Mouse (Mus musculus) lung, embryonic 16.5 days (tissue): ENCODE measurements around the gene Edem3. TPM values are rescaled to one million over a fixed set of nuclear protein-coding genes. Genes with fewer than 3 reads are reported as not detected.

Experiments
- ATAC-seq: fragments of 200-750 bp; cut with Nextera tagmentation; 2 replicates; pipeline ENCODE4 v1.8.0; 2017; ENCODE audit warnings: low read depth, mild to moderate bottlenecking, moderate library complexity
- H3K27ac ChIP-seq: fragments of 300-500 bp; sonication (generic); 2 replicates; pipeline ENCODE4 v1.5.1; 2014; ENCODE audit warnings: mild to moderate bottlenecking, control low read depth, low read length
- H3K27me3 ChIP-seq: fragments of 300-500 bp; sonication (generic); 2 replicates; pipeline ENCODE4 v1.6.1; 2014; ENCODE audit warnings: low read depth, low read length, mixed read lengths; ENCODE audit not compliant: control insufficient read depth, insufficient read depth
- H3K36me3 ChIP-seq: fragments of 300-500 bp; sonication (generic); 2 replicates; pipeline ENCODE4 v1.6.1; 2014; ENCODE audit warnings: low read length; ENCODE audit not compliant: control insufficient read depth, insufficient read depth
- H3K4me1 ChIP-seq: fragments of 300-500 bp; sonication (generic); replicated peaks from 2 replicates; pipeline ENCODE4 v1.6.1; 2014; ENCODE audit warnings: low read length, mixed read lengths; ENCODE audit not compliant: control insufficient read depth, insufficient read depth
- H3K4me2 ChIP-seq: fragments of 300-500 bp; sonication (generic); 2 replicates; pipeline ENCODE4 v1.6.1; 2014; ENCODE audit warnings: low read depth, low read length, control low read depth
- H3K4me3 ChIP-seq: fragments of 300-500 bp; sonication (generic); 2 replicates; pipeline ENCODE4 v1.5.1; 2014; ENCODE audit warnings: mild to moderate bottlenecking, low read length, control low read depth
- H3K9ac ChIP-seq: fragments of 300-500 bp; sonication (generic); 2 replicates; pipeline ENCODE4 v1.6.1; 2014; ENCODE audit warnings: low read length, control low read depth
- H3K9me3 ChIP-seq: fragments of 300-500 bp; sonication (generic); 2 replicates; pipeline ENCODE4 v1.6.1; 2016; ENCODE audit warnings: low read length; ENCODE audit not compliant: control insufficient read depth
- WGBS: fragments of 180-500 bp; shearing (Covaris S2); extraction: QIAGEN DNeasy Blood & Tissue Kit; methylation state at CpG from one replicate; pipeline ENCODE4 v1.1.7; 2014; 5-methylcytosine and 5-hydroxymethylcytosine counted together
- polyA plus RNA-seq: library from polyadenylated mRNA; unstranded; fragments of >200 nt; fragmentation: Nextera tagmentation; extraction: Ambion mirVana; gene quantifications from 2 replicates; pipeline ENCODE4 v1.2.1, GENCODE M21; 2015

Edem3 gene
- polyA plus RNA-seq, 1 experiment from 2014 or later, result 17.7 TPM

DNA sequence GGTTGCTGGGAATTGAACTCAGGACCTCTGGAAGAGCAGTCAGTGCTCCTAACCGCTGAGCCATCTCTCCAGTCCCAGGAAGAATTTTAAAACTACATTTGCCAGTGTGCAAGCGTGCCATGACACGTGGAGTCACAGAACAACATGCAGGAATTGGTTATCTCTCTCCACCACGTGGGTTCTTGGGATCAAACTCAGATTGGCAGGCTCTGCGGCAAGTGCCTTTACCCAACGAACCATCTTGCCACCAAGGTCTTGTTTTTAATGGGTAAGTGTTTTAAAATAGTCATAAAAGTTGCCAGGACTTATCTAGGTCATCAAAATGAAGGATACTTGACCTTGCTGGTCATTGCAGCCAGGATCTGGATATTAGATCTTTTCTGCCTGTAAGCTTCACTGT is 3.1 kb downstream of the Edem3 start:
- H3K4me1 ChIP-seq, result peaks cover 18% of the 10 kb centered on the region

DNA sequence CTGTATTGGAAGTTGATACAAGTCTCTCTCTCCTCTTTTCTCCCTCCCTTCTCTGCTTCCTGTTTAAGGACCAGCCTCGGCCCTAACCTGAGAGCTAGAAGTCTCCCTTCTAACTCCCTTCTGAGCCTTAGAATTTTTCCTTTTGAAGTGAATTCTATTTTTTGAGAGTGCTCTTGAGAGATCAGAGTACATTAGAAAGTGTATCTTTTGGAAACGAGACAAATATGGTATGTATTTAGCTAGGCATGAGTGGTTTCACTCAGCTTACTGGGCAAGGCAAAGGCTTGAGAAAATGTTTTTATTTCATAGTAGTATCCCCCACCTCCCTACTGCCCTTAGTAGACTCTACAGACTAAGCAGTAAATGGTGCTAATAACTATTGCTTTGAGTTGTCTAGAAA is 3.8 kb downstream of the Edem3 start:
- no peaks in the 10 kb centered on the region for H3K9me3 ChIP-seq
- no peak overlapping the region for H3K4me2 ChIP-seq
- WGBS, result 51% methylated on average over 2 of the region's 2 CpGs
- 0 out of 2 replicates have a peak, but pooled peaks cover 2% of the 10 kb centered on the region for H3K36me3 ChIP-seq
- H3K27ac ChIP-seq, result peak overlapping the region; percentile 28; the same call in 1 of the 2 replicates
- no peaks in the 10 kb centered on the region for H3K27me3 ChIP-seq
- H3K9ac ChIP-seq, result no peak overlapping the region
- no peak overlapping the region for H3K4me3 ChIP-seq
- no peak for ATAC-seq
- H3K4me1 ChIP-seq, result peaks cover 17% of the 10 kb centered on the region

More for the DNA sequence above, 3.1 kb downstream of the Edem3 start:
- 0 out of 2 replicates have a peak, but pooled peaks cover 2% of the 10 kb centered on the region for H3K36me3 ChIP-seq
- no peaks in the 10 kb centered on the region for H3K9me3 ChIP-seq
- H3K4me3 ChIP-seq, result no peak overlapping the region
- no peak overlapping the region for H3K4me2 ChIP-seq
- no peaks in the 10 kb centered on the region for H3K27me3 ChIP-seq
- 71% methylated on average over 6 of the region's 6 CpGs for WGBS
- H3K27ac ChIP-seq, result peak overlapping the region; percentile 28; the same call in 1 of the 2 replicates
- H3K9ac ChIP-seq, result no peak overlapping the region
- no peak for ATAC-seq

DNA sequence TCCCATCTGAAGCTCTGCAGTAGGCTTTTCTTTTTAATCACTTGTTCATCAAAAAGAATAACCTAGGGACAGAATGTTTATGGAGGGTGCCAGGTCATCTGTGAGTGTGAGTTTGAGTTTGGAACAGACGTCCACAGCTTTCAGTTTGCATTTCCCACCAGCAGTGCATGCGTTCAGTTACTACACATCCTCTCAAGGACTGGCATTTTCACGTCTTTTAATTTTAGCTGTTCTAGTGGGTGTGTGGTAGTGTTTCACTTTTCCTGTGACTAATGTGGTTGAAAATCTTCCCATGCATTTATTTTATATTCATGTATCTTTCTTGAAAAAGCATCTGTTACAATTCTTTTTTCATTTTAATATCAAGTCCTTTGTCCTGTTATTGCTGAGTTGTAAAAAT is 9.1 kb downstream of the Edem3 start:
- no peak for ATAC-seq
- no peaks in the 10 kb centered on the region for H3K4me1 ChIP-seq
- no peak overlapping the region for H3K27ac ChIP-seq
- H3K9ac ChIP-seq, result no peak overlapping the region
- H3K27me3 ChIP-seq, result no peaks in the 10 kb centered on the region
- 0 out of 2 replicates have a peak, but pooled peaks cover 2% of the 10 kb centered on the region for H3K36me3 ChIP-seq
- 56% methylated on average over 3 of the region's 3 CpGs for WGBS
- no peaks in the 10 kb centered on the region for H3K9me3 ChIP-seq
- no peak overlapping the region for H3K4me3 ChIP-seq
- no peak overlapping the region for H3K4me2 ChIP-seq

DNA sequence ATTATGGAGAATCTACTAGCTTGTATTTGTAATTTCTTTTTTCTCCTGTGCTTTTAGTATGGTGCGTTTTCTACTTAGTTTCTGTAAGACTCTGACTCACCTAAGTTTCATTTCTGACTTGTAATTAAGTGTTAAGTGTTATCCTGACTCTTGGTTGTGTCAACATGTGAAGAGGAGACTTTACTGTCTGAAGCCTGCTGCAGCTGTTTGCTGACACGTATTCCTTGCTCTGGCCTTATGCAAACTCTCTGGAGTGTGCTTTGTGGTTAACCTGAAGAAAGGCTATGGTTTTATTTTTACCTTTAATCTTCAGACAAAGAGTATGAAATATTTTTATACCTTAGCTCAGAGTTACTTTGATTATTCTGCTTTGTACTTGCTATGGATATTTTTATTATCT is 11.0 kb downstream of the Edem3 start:
- no peak overlapping the region for H3K9ac ChIP-seq
- no peak overlapping the region for H3K4me2 ChIP-seq
- no peaks in the 10 kb centered on the region for H3K27me3 ChIP-seq
- H3K4me1 ChIP-seq, result no peaks in the 10 kb centered on the region
- H3K4me3 ChIP-seq, result no peak overlapping the region
- H3K27ac ChIP-seq, result no peak overlapping the region
- no peaks in the 10 kb centered on the region for H3K9me3 ChIP-seq
- ATAC-seq, result no peak
- WGBS, result 38% methylated on average over 2 of the region's 2 CpGs
- peaks cover 7% of the 10 kb centered on the region; the same call in 1 of the 2 replicates for H3K36me3 ChIP-seq

DNA sequence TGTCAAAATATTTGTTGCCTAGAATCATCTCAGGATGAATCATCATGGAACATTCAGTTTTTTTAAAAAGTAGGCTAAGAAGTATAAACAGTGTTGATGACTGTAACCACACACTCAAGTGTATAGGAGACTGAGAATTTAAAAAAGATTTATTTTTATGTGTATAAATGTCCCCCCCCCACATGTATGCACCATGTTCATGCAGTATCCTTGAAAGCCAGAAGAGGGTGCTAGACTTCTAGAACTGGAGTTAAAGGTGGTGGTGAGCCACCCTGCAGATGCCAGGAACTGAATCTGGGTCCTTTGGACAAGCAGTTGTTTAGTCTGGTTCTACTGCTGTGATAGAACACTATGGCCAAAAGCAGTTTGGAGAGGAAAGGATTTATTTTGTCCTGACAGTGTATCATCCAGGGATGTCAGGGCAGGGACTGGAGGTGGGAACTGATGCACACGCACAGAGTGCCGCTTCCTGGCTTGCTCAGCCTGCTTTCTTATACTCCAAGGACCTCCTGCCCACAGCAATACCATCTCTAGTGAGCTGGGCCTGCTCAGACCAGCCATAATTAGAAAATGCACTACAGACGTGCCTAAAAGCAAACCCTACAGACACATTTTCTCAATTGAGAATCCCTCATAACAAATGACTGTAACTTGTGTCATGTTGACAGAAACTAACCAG is 11.9 kb downstream of the Edem3 start:
- Histone ChIP-seq H3K27ac (no peak overlapping the region), H3K27me3 (no peaks in the 10 kb centered on the region), H3K9me3 (no peaks in the 10 kb centered on the region), H3K36me3 (peaks cover 7% of the 10 kb centered on the region; the same call in 1 of the 2 replicates), H3K9ac (no peak overlapping the region), H3K4me2 (no peak overlapping the region), H3K4me3 (no peak overlapping the region), H3K4me1 (no peaks in the 10 kb centered on the region)
- WGBS, result 85% methylated on average over 3 of the region's 3 CpGs
- no peak for ATAC-seq

DNA sequence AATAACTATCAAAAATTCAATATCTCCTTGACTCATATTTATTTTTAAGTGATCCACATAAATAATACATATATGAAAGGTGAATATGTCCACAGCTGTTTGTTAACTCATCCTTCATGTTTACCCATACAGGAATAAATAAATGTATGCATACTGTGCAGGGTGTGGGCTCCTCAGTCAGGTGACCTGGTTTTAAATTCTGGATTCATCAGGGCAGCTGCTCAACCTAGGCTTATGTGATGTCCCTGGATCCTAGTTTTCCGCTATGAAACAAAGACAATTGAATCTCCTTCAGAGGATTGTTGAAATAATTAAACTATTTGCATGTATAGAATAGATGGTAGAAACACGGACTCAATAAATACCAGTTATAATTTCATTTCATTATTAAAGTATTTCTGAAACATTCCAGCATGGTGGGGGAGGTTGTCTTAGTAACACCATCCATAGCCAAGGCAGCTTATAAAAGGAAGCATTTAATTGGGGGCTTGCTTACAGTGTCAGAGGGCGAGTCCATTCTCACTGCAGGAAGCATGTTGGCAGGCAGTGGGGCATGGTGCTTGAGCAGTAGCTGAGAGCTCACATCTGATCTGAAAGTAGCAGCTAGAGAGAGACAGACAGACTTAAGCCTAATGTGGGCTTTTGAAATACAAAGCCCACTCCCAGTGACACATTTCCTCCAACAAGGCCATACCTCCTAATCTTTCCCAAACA is 14.2 kb downstream of the Edem3 start:
- no peak overlapping the region for H3K4me2 ChIP-seq
- H3K4me3 ChIP-seq, result no peak overlapping the region
- no peaks in the 10 kb centered on the region for H3K4me1 ChIP-seq
- H3K27me3 ChIP-seq, result no peaks in the 10 kb centered on the region
- peaks cover 9% of the 10 kb centered on the region; the same call in 1 of the 2 replicates for H3K36me3 ChIP-seq
- H3K27ac ChIP-seq, result no peak overlapping the region
- ATAC-seq, result no peak
- 92% methylated on average over 3 of the region's 3 CpGs for WGBS
- H3K9me3 ChIP-seq, result no peaks in the 10 kb centered on the region
- H3K9ac ChIP-seq, result no peak overlapping the region

DNA sequence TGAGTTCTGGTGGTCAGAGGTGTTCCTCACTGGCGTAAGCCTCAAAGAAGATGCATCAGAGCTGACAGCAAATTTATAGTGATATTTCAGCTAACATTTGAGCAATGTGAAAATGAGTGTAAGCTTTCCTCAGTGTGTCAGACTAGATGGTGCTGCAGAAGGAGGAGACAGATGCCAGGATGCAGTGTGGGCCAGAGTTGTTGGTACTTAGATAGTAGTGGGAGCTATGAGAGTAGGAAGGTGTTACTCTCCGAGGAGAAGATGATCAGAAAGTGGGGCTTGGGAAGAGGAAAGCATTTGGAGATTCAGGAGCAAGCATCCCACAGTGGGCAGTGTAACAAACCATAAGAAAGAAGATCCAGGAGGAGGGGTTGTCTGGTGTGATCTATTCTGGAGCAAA is 22.4 kb downstream of the Edem3 start:
- Histone ChIP-seq H3K9ac (no peak overlapping the region), H3K9me3 (no peaks in the 10 kb centered on the region), H3K27ac (no peak overlapping the region), H3K27me3 (no peaks in the 10 kb centered on the region), H3K36me3 (peaks cover 25% of the 10 kb centered on the region), H3K4me3 (no peak overlapping the region), H3K4me1 (no peaks in the 10 kb centered on the region), H3K4me2 (no peak overlapping the region)
- no peak for ATAC-seq
- WGBS, result 89% methylated on average over 2 of the region's 2 CpGs

DNA sequence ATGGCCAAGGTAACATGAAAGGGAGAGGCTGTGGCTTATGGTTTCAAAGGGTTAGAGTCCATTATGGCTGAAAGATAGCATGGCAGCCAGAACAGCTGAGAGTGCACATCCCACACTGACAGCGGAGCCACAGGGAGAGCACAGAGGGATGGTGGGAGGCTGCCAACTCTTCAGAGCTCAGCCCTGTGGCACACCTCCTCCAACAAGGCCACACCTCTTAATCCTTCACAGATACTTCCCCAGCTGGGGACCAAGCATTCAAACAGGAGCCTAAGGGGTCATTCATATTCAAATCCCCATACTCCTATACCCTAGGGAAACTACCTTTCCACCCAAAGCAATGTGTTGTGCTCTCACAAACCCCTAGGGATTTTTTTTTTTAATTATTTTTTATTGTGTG is 23.4 kb downstream of the Edem3 start:
- ATAC-seq, result no peak
- H3K4me2 ChIP-seq, result no peak overlapping the region
- no peaks in the 10 kb centered on the region for H3K9me3 ChIP-seq
- WGBS, result 91% methylated on average over 1 of the region's 1 CpGs
- peaks cover 24% of the 10 kb centered on the region for H3K36me3 ChIP-seq
- H3K27ac ChIP-seq, result no peak overlapping the region
- H3K9ac ChIP-seq, result no peak overlapping the region
- no peaks in the 10 kb centered on the region for H3K4me1 ChIP-seq
- H3K4me3 ChIP-seq, result no peak overlapping the region
- no peaks in the 10 kb centered on the region for H3K27me3 ChIP-seq

DNA sequence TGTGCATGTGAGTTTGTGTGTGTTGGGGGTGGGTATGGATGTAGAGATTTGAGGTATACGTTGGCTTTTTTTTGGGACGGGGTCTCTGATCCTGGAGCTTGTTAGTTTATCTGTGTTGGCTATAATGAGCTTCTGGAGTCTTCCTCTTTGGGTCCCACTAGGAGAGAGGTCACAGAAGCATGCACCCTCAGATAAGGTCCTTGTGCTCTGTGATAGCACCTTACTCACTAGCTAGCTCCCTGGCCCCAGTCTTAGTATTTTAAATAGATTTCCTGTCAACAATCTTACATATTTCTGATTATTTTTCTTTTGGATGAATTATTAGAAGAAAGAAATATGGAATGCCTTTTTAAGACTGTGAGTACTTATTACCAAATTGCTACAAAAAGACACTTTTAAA is 24.1 kb downstream of the Edem3 start:
- Histone ChIP-seq H3K4me2 (no peak overlapping the region), H3K36me3 (peaks cover 24% of the 10 kb centered on the region), H3K4me3 (no peak overlapping the region), H3K9me3 (no peaks in the 10 kb centered on the region), H3K4me1 (no peaks in the 10 kb centered on the region), H3K27ac (no peak overlapping the region), H3K27me3 (no peaks in the 10 kb centered on the region), H3K9ac (no peak overlapping the region)
- no peak for ATAC-seq
- WGBS, result 88% methylated on average over 2 of the region's 2 CpGs
